Mouse (Mus musculus) lung, adult 2 months (tissue): ENCODE results near the gene Zfp451.

Source experiments
- CTCF ChIP-seq: fragments of 200-500 bp; IDR thresholded peaks from 2 replicates; pipeline ENCODE4 v1.5.1; 2011; ENCODE audit warnings: mild to moderate bottlenecking, low read length, control low read depth; ENCODE audit not compliant: insufficient read depth
- POLR2A ChIP-seq: fragments of 200-500 bp; IDR thresholded peaks from 2 replicates; pipeline ENCODE4 v1.6.1; 2011; ENCODE audit warnings: low read depth, mild to moderate bottlenecking, control low read depth, low read length, borderline replicate concordance; ENCODE audit errors: extremely low read depth

GRCm38 (mm10) chr1:33803323-33803722, 11.1 kb downstream of the Zfp451 start:
- TF ChIP-seq POLR2A (no peak), CTCF (no peak)
